Mouse (Mus musculus) testis, postnatal 10 days (tissue): ENCODE measurements around the gene Sort1.

ENCODE experiments used
- DNase-seq: peaks from one replicate; pipeline ENCODE4 v3.0.0; 2021; ENCODE audit warnings: low spot score

Sort1 gene

DNA sequence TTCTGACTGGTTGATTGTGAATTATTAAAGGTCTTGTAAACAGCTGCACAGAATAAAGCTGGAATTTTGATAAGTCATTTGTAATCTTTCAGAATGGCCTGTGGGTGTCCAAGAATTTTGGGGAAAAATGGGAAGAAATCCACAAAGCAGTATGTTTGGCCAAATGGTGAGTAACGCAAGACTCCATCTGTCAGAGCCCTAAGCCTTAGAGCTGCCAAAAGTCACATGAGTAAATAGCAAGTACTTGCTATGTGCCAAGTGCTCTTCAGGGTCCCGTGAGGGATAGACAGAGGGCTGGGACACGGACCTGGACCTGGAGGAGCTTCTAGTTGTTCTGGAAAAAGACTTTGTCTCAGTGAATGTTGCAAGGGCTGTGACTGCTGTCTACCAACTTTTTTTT is 44.0 kb downstream of the Sort1 start:
- DNase-seq = no peak

DNA sequence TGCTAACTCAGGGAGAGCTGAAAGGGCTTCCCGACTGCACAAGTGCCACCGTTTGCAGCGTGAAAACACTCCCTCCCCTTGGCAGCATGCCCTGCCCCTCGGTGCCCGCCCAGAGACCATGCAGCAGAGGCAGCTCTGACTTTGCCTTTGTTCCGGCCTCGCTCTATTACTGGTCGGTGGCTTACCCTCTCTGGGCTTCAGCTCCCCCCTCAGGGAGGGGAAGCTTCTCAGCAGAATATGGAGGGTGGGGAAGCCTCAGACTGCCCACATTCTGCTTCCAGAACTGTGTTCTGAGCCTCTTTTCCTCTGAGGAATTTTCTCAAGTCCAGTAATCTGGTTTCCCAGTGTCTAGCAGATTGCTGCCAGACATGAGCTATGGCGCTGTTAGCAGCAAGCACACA is 44.6 kb downstream of the Sort1 start:
- DNase-seq = peak; percentile 80

DNA sequence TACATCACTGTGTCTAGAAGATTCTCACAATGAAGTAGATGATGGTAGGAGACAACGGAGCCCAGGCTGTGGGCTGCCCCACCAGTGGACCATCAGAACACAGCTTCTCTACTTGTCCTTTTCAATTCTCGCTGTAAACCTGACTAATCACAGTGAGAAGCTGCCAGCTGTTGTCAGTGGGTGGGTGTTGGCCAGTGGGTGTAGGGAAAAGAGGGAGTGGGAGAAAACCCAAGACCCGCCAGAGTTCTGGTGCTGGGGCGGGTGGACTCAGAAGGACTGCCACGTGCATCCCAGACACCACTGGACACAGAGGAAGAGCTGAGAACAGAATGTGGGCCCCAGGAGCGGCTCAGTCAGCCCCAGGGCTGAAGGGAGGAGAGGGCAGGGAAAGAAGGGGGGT is 46.9 kb downstream of the Sort1 start:
- no peak for DNase-seq

DNA sequence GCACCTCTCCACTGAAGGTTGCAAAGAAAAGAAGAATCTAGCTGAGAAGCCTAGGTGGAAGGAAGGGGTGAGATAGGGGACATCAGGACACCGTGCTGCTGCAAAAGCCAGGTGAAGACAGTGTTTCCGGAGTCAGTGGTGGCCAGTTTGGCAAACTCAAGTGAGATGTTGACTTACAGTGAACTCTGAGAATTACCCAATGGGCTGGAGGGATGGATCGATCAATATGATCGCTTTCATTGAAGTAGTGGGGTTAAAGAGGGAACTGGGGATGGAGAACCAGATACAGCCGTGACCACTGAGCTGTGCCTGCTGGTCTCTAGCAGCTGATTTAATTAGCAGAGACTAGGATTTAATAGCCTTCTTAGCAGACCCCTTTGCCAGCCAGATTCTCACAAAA is 53.0 kb downstream of the Sort1 start:
- DNase-seq = no peak

DNA sequence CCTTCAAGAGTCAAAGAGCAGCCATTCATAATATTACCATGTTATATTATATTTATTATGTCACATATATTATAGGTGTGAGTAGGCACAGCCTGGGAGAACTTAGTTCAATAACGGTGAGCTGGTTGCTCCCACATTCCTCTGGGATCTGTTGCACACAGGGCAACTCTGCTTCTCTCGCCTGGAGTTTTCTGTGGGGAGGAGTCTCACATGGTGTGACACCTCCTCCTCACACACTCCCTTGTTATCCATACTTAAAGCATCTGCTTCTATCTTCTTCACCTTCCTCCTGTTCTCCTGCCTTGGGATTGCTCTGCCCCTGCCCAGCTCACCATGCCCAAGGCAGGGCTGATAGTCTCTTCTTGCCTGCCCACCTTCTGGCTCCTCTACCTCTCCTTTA is 57.2 kb downstream of the Sort1 start:
- DNase-seq = no peak

DNA sequence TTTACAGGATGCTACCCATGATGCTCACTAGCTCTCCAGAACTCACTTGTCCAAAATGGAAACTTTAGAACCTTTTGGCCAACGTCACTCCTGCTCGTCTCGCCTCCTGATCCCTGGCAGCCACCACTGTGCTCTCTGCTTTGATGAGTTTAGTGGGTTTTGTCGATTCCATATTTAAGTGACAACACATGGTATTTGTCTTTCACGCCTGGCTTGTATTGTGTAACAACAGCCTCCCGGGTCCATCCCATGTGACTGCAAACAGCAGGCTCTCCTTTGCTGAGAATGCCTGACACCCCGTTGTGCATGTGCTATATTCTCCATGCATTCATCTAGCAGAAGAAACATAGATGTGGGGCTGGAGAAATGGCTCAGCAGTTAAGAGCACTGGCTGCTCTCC is 58.3 kb downstream of the Sort1 start:
- DNase-seq = no peak

DNA sequence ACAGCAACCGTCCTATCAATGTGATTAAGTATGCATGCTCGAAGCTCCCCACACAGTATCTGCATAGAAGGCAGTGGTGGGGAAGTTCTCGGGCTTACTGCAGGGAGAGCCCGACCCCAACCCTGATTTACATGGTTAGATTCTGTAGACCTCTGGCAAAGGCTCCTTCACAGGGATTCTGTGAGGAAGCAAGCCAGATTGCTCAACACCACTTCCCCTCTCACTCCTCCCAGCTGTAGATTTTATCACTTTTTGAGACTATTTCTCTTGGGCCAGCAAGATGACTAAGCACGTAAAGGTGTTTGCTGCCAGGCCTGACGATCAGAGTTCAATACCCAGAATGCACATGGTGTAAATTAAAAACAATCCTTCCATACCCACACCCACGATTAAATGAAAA is 62.0 kb downstream of the Sort1 start:
- no peak for DNase-seq

DNA sequence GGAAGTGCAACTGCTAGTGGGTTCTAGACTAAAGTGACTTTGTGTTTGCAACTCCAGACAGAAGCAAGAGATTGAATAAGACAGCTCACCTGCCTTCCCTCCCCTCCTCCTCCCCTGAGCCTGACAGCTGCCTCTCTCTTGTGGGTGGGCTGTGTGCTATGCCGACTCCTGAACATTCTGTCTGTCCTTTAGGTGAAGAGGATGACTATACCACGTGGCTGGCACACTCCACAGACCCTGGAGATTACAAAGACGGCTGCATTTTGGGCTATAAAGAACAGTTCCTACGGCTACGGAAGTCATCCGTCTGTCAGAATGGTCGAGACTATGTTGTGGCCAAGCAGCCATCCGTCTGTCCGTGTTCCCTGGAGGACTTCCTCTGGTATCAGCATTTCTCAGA is 64.5 kb downstream of the Sort1 start:
- no peak for DNase-seq

DNA sequence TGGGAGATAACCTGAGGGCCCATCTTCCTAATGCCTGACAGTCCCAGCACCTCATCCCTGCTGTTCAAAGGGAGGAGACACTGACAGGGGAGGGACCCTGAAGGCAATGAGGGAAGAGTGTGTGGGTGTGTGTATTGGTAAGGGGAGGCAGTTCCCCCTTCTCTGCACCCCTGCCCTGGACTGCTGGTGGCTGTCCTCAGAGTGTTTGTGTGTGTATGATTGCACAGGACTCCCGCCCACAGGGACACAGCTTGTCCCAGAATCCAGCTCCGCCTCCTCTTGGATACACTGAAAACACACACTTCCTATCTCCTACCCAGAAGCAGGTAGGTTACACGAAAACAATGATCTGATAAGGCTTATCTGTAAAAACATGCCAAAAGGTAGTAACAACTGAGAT is 71.4 kb downstream of the Sort1 start:
- no peak for DNase-seq

DNA sequence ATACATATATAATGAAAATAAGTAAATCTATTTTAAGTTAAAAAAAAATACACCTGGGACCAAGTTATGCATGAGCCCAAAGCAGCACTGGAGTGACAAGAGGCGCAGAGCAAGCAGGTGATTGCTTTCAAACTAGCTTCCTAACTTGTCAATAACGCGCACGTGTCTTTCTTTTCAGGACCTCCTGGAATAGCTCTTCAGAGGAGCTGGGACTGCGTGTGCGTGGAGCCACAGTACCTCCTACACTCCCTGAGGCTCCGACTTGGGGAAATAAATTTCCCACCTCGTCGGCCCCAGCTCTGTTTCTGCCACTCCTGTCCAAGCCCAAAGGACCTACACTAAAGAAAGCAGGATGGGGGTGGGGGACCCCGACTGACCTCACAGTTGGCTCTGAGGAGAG is 73.2 kb downstream of the Sort1 start:
- DNase-seq = no peak

DNA sequence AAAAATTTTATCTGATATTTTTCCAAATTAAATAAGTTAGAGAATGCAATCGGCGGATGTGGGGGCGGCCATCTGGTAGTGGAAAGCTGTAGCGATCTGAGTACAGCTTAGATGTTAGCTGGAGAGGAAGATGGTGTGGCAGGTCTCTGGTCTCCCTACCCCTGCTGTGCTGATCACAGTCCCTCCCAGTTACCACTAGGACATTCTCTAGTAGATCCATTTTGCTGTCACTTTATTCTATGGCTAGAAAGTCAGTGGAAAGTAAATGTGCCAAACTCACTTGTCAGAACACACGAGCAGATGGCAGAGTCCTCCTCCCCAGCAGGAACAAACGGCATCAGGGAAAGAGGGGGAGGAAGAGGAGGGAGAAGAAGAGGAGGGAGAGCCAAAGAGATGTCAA is 74.6 kb downstream of the Sort1 start:
- no peak for DNase-seq

DNA sequence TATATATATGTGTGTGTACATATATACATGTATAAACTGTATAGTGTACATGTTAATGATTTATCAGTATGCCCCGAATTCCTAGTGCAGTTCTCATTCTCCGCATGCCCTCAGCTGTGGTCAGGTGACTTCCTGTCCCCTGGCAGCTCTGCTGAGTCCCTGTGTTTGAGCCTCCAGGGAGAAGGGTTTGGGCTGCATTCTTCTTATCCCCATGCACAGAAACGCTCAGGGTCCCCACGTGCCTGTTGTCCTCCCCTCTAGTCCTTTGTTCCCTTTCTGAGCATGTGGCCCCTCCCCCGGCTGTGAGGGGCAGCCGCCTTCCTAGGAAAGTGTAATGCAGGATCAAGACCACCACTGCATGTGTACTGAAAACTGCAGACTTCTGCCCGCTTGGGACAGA is 77.0 kb downstream of the Sort1 start:
- DNase-seq = no peak

DNA sequence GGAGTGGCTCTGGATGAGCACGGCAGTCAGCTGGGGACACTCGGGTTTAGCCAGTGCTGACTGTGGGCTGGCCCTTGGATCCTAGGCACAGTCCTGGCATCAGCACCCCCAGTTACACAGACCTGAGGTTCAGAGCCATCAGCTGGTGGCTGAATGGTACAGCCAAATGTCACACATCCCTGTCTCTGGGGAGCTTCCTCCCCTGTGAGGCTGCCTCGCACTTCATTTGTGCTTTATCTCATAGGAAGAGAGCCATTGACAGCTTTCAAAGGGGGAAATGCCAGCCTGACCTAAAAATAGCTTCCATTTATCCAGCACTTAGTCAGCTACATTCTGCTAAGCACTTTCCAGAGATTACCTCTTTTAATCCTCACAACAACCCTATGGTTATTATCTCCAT is 79.7 kb downstream of the Sort1 start:
- DNase-seq = no peak

DNA sequence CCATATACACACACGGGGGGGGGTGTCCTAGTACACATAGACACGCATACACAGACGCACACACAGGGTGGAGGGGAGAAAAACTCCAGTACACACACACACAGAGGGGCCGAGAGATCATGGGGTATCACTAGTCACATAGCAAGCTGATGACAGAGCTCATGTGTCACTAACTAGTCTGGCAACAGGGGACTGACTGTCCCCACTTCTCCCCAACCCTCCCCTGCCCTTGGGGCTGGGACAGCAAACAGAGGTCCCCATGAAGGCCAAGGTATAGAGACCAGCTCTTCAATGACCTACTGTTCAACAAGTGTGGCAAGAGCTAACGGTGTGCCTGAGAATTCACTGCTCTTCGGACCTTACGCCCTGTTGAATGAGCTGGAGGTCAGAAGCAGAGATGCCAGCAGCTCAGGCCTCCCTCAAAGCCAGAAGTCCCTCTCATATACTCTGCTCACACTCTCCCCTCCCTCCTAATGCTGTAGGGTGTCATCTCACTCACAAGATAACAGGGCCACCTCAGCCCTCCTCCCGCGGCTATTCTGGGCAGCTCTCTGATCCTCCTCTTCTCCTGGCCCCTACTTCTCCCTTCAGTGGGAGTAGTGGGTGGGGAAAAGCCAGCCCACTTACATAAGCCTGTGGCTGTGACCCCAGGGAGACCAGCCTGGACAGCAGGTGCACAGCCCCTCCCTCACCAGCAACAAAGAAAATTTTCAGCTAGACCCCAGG is 80.6 kb downstream of the Sort1 start, which contains the start of gene Mybphl:
TSS of gene Mybphl (plus strand) at position 642 of the 726 bp plus-strand sequence.
- DNase-seq = no peak

DNA sequence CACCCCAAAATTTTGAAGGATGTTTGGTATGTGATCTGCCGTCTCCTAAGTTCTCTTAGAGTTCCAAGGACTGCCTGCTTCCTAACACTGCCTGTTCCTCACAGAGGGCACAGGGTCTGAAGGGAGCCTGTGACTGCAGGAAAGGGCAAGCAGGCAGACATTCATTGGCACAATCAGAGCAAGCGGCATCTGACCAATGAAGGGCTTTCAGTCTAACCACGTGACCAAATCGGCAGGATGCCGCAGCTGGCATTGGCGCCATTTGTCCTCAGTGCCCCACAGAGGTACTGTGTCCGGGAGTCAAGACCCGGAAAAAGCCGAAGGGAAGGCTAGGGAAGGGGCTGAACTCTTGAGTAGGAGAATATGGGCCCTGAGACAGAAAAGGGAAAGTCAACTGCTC is 83.3 kb downstream of the Sort1 start:
- DNase-seq = no peak

DNA sequence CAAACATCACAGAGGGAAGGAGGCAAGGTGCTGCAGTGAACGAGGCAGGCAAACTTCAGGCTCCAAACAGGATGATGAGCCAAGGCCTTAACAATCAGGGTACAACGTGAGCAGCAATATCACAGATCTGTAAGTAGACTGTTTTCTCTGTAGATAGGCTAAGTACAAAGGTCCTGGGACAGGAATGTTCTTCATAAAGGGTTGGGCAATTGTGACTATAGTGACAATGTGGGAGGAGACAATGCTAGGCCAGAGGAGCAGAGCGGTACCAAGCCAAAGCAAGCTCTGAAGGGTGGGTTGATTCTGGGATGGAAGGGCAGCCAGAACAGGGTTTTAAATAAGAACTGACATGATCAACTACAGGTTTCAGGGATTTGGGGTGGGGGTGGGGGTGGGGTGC is 83.9 kb downstream of the Sort1 start:
- DNase-seq = no peak

DNA sequence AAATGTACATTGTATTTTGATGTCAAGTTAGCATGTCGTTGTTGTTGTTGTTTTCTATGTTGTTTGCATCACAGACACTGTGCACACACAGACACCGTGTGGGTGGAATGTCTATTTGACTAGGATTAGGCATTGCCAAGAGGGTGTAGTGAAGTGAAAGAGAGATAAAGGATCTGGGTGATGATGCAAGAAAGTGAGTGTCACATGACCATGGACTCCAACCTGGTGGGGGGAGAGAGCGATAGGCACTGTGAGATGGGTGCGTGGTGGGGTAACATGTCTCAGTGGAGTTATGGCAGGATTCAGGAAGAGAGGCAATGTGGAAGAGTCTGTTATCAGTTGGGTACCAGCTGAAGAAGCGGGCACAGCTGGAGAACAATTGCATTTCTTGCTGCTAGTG is 84.8 kb downstream of the Sort1 start:
- DNase-seq = no peak

DNA sequence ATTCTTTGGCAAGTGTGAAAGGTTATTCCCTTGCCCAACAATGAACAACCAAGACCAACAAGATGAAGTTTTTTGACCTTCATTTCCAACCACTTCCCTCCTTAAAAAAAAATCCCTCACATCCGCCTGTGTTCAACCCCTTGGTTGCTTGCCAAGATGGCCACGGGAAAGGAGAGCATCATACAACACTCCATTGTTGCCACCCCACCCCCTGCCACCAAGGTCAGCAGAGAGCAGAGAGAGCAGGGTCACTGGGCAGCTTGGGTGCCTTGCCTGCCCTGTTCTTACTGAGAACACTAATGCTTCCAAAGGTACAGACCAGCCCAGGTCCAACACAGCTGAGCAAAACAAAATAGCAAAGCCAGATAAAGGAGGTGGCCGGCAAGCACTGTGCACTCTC is 88.4 kb downstream of the Sort1 start:
- peak; percentile 85 for DNase-seq

DNA sequence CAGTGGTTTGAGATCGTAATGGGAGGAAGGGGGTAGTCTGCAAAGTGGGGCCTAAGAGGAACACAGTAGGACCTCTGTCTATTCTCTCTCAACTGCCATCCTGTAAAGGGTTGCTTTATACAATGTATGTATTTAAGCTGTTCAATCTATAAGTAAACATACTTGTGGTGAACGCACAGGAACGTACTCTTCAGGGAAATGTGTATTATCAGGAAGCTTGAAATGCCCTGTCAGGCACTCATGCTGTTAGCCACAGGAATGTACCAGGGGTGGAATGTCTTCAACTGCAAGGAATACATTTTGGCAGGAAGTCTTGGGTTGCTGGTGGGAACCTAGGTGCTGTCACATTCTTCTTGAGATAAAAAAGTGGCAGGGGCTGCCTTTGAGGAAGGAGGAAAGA is 88.8 kb downstream of the Sort1 start:
- no peak for DNase-seq

DNA sequence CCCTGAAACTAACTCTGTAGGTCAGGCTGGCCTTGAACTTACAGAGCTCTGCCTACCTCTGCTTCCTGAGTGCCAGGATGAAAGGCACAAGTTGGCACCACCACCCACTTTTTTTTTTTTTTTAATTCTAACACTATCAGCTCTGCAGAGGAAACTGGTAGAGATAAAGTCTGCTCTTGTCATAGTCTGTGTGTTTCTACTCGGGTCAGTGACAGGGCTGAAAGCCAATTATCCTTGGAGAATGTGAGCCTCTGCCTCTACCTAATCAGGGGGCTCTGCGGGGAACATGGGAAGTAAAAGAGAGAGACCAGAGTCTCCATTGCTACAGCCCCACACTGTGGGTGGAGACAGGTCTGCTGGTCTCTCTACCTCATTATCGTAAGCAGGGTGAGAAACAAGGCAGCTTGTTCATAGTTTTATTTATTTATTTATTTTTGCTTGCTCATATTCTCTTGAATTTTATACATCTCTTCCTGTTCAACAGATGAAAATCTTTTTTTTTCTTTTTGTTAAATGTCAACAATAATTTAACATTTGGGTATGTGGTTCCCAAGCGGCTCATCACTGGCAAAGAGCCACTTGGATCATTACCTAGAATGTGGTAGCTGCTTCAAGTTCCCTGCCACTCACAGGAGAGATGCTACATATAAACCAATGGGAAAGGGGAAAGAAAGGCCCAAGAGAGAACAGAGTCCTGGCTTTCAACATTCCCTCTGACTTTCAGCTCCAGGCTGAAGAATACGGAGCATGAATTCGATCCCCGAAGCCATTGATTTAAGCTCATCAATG is 95.2 kb downstream of the Sort1 start:
- DNase-seq = no peak

DNA sequence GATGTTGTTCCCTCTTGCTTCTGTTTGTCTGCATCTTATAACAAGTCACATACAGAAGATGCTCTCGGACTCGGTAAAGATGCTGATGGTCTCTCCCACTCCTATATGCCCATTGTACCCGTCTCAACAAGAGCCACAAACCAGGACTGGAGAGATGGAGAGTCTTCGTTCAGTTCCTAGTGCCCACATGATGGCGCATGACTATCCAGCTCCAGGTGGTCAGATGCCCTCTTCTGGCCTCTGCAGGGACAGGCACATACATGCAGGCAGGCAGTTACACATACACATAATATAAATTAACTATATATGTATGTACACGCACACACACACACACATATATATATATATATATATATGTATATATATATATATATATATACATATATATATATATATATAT is 96.8 kb downstream of the Sort1 start:
- DNase-seq = no peak

DNA sequence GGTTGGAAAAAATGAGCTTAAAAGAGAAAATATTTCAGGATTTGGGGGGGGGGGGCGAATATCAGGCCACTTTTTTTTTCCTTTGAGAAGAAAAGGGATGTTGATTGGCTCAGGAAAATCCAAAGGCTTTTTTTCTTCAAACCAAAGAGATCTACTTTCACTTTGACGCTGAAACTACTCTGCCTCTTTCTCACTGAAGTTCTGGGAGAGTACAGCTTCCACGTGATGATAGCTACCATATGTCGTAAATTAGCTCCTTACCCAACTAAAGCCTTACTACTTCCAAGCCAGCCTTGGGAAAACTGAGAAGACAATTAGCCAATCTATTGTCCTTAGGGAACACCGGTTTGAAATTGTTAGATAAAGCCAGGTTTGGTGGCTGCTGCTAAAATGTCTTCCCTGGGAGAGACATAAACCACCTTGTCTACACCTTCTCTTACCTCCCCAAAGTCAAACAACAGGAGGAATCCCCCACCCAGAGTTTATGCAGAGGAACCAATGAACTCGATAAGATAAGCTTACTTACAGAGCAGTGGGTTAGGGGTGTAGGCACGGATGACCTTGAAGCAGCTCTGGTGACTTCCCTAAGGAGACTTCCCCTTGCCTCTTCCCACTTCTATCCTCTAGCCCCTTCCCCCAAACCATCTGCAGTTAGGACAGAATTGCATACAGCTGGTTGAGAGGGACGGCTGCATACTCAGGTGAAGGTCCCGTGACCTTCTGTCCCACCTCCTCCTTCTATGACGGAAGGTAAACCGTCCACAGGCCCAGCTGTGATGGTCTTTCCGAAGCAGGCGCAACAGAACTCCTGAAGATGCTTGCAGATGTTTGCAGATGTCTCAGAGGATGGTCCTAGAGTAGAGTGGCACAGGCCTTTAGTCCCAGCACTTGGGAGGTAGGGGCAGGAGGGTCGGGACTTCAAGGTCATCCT is 98.3 kb downstream of the Sort1 start:
- DNase-seq = no peak
